Mouse (Mus musculus) liver, postnatal 0 days (tissue): ENCODE results near the gene Gm49337.

Experiments
- CTCF ChIP-seq: sonication (generic); IDR thresholded peaks from 2 replicates; pipeline ENCODE4 v1.5.1; 2016; ENCODE audit warnings: antibody characterized with exemption, low read depth
- EP300 ChIP-seq: IDR thresholded peaks from 2 replicates; pipeline ENCODE4 v1.6.1; 2016; ENCODE audit warnings: antibody characterized with exemption, low read depth, mild to moderate bottlenecking

- no peak for TF ChIP-seq EP300
- TF ChIP-seq CTCF, result no peak
These were observed 20.5 kb upstream of the Gm49337 start for GRCm38 (mm10) chr4:116152702-116153101.
